10 mouse cellular contexts compared by ENCODE assay signal in the genomic region with DNA sequence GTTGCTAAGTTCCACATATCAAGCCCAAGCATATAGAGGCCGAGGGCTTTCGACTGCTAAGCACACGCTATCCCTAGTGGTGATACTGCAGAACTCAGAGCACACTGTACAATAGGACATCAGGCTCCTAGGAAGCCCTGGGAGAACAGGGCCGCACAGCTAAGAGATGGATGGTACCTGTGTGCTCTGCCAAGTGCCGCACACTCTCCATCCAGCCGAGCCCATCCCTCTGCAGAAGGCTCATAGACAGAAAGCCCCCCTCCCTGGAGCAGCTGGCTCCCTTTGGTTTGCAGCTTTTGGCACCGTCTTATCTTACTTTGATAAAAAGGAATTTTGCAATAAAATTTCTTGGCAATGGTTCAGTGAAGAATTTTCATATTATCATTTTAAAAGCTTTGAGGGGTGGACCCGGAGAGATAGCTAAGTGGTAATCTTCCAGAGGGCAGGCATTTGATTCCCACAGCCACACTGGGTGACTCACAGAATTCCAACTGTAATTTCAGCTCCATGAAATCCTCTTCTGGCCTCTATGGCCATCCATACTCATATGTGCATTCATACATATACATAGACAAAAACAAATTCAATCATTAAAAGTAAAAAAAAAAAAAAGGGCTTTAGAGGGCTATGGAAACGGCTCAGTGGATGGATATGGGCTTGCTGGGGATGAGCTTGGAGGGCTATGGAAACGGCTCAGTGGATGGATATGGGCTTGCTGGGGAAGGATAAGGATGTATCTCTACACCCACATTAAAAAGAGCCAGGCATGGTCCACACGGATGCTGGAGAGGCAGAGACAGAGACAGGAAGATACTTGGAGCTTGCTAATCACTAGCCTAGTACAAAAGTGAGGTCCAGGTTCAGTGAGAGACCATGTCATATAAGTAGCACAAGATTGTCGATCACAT. TPM values are rescaled to one million over a fixed set of nuclear protein-coding genes. Genes with fewer than 3 reads are reported as not detected.
DNase-seq lines count a peak whose midpoint lies in the region; ATAC-seq and TF ChIP-seq lines count a peak whose summit lies in the region.
"Had no signal": no experiment of that assay in that cellular context is flagged by ENCODE, and none has a peak within 500 bp of the region (broad histone marks: within the 10 kb centered on the region; RNA-seq: fewer than 3 reads in every experiment).

No protein-coding gene starts in this region.

- TF ChIP-seq CTCF in lung, postnatal 0 days (IDR thresholded peaks at IDR 0.05) = peak; percentile 58

- H3K36me3 ChIP-seq in embryonic facial prominence, embryonic 13.5 days = 0 out of 2 replicates have a peak, but pooled peaks cover 5% of the 10 kb centered on the region
- H3K36me3 ChIP-seq in embryonic facial prominence, embryonic 10.5 days (replicated peaks) = peaks cover 23% of the 10 kb centered on the region
- no peaks in the 10 kb centered on the region for H3K36me3 ChIP-seq in lung, postnatal 0 days (ENCODE audit: insufficient read depth, low read length)
- H3K36me3 ChIP-seq in stomach, embryonic 16.5 days (ENCODE audit: control insufficient read depth, insufficient read depth, low read length) = no peaks in the 10 kb centered on the region
- H3K36me3 ChIP-seq: embryonic facial prominence, embryonic 12.5 days; liver, embryonic 15.5 days had no signal

- H3K4me1 ChIP-seq in embryonic facial prominence, embryonic 13.5 days = peaks cover 10% of the 10 kb centered on the region
- H3K4me1 ChIP-seq in embryonic facial prominence, embryonic 10.5 days = peaks cover 10% of the 10 kb centered on the region
- H3K4me1 ChIP-seq in lung, postnatal 0 days (ENCODE audit: insufficient read depth, low read depth, low read length) = no peaks in the 10 kb centered on the region; the same call in 1 of the 2 replicates
- H3K4me1 ChIP-seq in stomach, embryonic 16.5 days (ENCODE audit: control insufficient read depth, insufficient read depth, low read length) = peaks cover 12% of the 10 kb centered on the region

- no peaks in the 10 kb centered on the region for H3K27me3 ChIP-seq in embryonic facial prominence, embryonic 13.5 days
- H3K27me3 ChIP-seq in embryonic facial prominence, embryonic 10.5 days (replicated peaks; ENCODE audit: low read depth, poor library complexity, severe bottlenecking) = no peaks in the 10 kb centered on the region
- no peaks in the 10 kb centered on the region for H3K27me3 ChIP-seq in lung, postnatal 0 days (replicated peaks; ENCODE audit: insufficient read depth, low read length)
- H3K27me3 ChIP-seq in stomach, embryonic 16.5 days (ENCODE audit: control insufficient read depth, insufficient read depth, low read length) = no peaks in the 10 kb centered on the region
- H3K27me3 ChIP-seq: embryonic facial prominence, embryonic 12.5 days; liver, embryonic 15.5 days had no signal

- 0 out of 2 replicates have a peak overlapping the region, but pooled peaks have one; percentile 22 for H3K27ac ChIP-seq in embryonic facial prominence, embryonic 13.5 days
- no peak overlapping the region for H3K27ac ChIP-seq in embryonic facial prominence, embryonic 10.5 days (replicated peaks)
- H3K27ac ChIP-seq in lung, postnatal 0 days (ENCODE audit: low read length) = no peak overlapping the region; the same call in 1 of the 2 replicates
- peak overlapping the region; percentile 38; the same call in 1 of the 2 replicates for H3K27ac ChIP-seq in stomach, embryonic 16.5 days (ENCODE audit: low read length)
- H3K27ac ChIP-seq: embryonic facial prominence, embryonic 12.5 days; liver, embryonic 15.5 days had no signal

- no peak for ATAC-seq in embryonic facial prominence, embryonic 13.5 days (ENCODE audit: insufficient number of reproducible peaks, insufficient read depth, low FRiP score, low TSS enrichment, low read depth)
- peak; percentile 75 for ATAC-seq in lung, postnatal 0 days
- ATAC-seq in stomach, embryonic 16.5 days (ENCODE audit: insufficient read depth, low FRiP score) = peak; percentile 78

- H3K9me3 ChIP-seq in embryonic facial prominence, embryonic 13.5 days = no peaks in the 10 kb centered on the region
- H3K9me3 ChIP-seq in embryonic facial prominence, embryonic 10.5 days = no peaks in the 10 kb centered on the region
- no peaks in the 10 kb centered on the region for H3K9me3 ChIP-seq in lung, postnatal 0 days (ENCODE audit: low read length)
- no peaks in the 10 kb centered on the region for H3K9me3 ChIP-seq in stomach, embryonic 16.5 days (replicated peaks; ENCODE audit: control insufficient read depth, low read length)
- H3K9me3 ChIP-seq: embryonic facial prominence, embryonic 12.5 days; liver, embryonic 15.5 days had no signal

- 85% methylated on average over 12 of the region's 12 CpGs for WGBS in embryonic facial prominence, embryonic 13.5 days
- 87% methylated on average over 12 of the region's 12 CpGs for WGBS in embryonic facial prominence, embryonic 10.5 days
- 49% methylated on average over 12 of the region's 12 CpGs for WGBS in lung, postnatal 0 days
- WGBS in stomach, embryonic 16.5 days = 60% methylated on average over 12 of the region's 12 CpGs

- no peak overlapping the region for H3K4me3 ChIP-seq in embryonic facial prominence, embryonic 13.5 days
- H3K4me3 ChIP-seq in embryonic facial prominence, embryonic 10.5 days = no peak overlapping the region
- no peak overlapping the region for H3K4me3 ChIP-seq in lung, postnatal 0 days (ENCODE audit: low read depth, low read length)
- no peak overlapping the region for H3K4me3 ChIP-seq in stomach, embryonic 16.5 days (replicated peaks; ENCODE audit: low read length)
- H3K4me3 ChIP-seq: embryonic facial prominence, embryonic 12.5 days; liver, embryonic 15.5 days had no signal

- no peak for DNase-seq in embryonic facial prominence, embryonic 10.5 days (ENCODE audit: low spot score)
- DNase-seq in lung, postnatal 0 days (ENCODE audit: low spot score) = peak; percentile 75
- no peak for DNase-seq in lung, adult 18-20 months
- peak; percentile 45 for DNase-seq in heart, postnatal 4 days
- no peak for DNase-seq in layer of hippocampus, adult 9-11 months
- DNase-seq in adipocyte (ENCODE audit: low spot score) = no peak

- no peak overlapping the region for H3K4me2 ChIP-seq in embryonic facial prominence, embryonic 13.5 days
- no peak overlapping the region for H3K4me2 ChIP-seq in lung, postnatal 0 days (replicated peaks; ENCODE audit: low read depth, low read length)
- no peak overlapping the region for H3K4me2 ChIP-seq in stomach, embryonic 16.5 days (ENCODE audit: low read depth, low read length)
- H3K4me2 ChIP-seq: embryonic facial prominence, embryonic 12.5 days; liver, embryonic 15.5 days had no signal

- TF ChIP-seq EP300 in lung, postnatal 0 days (IDR thresholded peaks at IDR 0.05) = 0 out of 2 replicates have a peak, but pooled peaks have one; percentile 4

- H3K9ac ChIP-seq in embryonic facial prominence, embryonic 13.5 days = no peak overlapping the region
- no peak overlapping the region for H3K9ac ChIP-seq in lung, postnatal 0 days (replicated peaks; ENCODE audit: low read depth)
- no peak overlapping the region for H3K9ac ChIP-seq in stomach, embryonic 16.5 days (ENCODE audit: low read length)
- H3K9ac ChIP-seq: embryonic facial prominence, embryonic 12.5 days; liver, embryonic 15.5 days had no signal

RNA-seq across cellular contexts. Expression of a gene that starts 30.2 kb away (rescaled TPM):
- polyA plus RNA-seq in embryonic facial prominence, embryonic 13.5 days (2015; fragmentation: Nextera tagmentation; extraction: Ambion mirVana) = 27.9 and 35.4 TPM in 2 replicates
- polyA plus RNA-seq in embryonic facial prominence, embryonic 10.5 days (2016; fragmentation: Nextera tagmentation; extraction: Ambion mirVana) = 25.9 and 27.2 TPM in 2 replicates
- polyA plus RNA-seq in lung, postnatal 0 days (2015; fragmentation: Nextera tagmentation; extraction: Ambion mirVana) = 26.7 and 27.9 TPM in 2 replicates
- 100 to 1,000 TPM; 318 TPM for total RNA-seq in heart, postnatal 4 days (2021)
- polyA plus RNA-seq in stomach, embryonic 16.5 days (2015; fragmentation: Nextera tagmentation; extraction: Ambion mirVana) = 38.6 and 39.3 TPM in 2 replicates

Comparison
In these comparisons a context has a peak if more than half of its experiments do, and no peak if none do; other contexts are left out.
1. H3K27ac ChIP-seq: peak in embryonic facial prominence, embryonic 13.5 days (single experiment) and stomach, embryonic 16.5 days (single experiment); none in embryonic facial prominence, embryonic 10.5 days (single experiment) and lung, postnatal 0 days (single experiment).
2. DNase-seq: peak in lung, postnatal 0 days (single experiment) and heart, postnatal 4 days (single experiment); none in embryonic facial prominence, embryonic 10.5 days (single experiment), lung, adult 18-20 months (0 of 2), layer of hippocampus, adult 9-11 months (single experiment) and adipocyte (single experiment).